Mouse (Mus musculus) brain, embryonic 14.5 days (tissue): ENCODE measurements at regions not wholly inside any gene's neighbourhood (a gene's known extent, or its start where the extent isn't known, plus 50 kb on each side); places are given as distances from the start of the nearest gene placed in this dataset.

ENCODE experiments used
- DNase-seq: peaks from one replicate; pipeline ENCODE4 v3.0.0-alpha.2; 2011; ENCODE audit warnings: low read depth
- CTCF ChIP-seq: fragments of 200-500 bp; IDR thresholded peaks from 2 replicates; pipeline ENCODE4 v1.5.1; 2012; ENCODE audit warnings: inconsistent platforms, mild to moderate bottlenecking, moderate library complexity, borderline replicate concordance; ENCODE audit not compliant: insufficient read depth, insufficient read length; ENCODE audit errors: extremely low read depth
- POLR2A ChIP-seq: fragments of 200-500 bp; IDR thresholded peaks from 2 replicates; pipeline ENCODE4 v1.6.1; 2012; ENCODE audit warnings: mild to moderate bottlenecking, inconsistent platforms, borderline replicate concordance; ENCODE audit not compliant: poor library complexity, insufficient read depth, insufficient read length, severe bottlenecking; ENCODE audit errors: extremely low read depth

- TF ChIP-seq POLR2A (no peak), CTCF (no peak)
Measured at GRCm38 (mm10) chr13:47909851-47910530, 351.0 kb upstream of the Id4 start.

DNA sequence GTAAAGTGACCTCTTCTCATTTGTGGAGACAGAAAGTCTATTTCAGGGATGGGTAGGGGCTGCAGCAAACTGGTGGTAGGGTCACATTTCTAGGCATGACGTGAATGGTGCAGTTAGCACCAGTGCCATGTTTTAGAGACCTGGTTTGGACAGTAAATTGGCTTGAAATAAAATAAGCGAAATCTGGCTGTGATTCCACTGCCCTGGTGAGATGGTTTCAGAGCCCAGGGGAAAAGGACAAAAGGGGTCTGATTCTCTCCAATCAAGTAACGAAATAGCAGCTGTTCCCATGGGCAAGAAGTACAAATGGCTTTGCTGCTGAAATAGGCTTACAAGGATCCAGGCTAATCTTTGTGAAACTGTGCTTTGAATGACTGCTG, 350.5 kb upstream of the Id4 start:
- DNase-seq = peak; percentile 75
- no peak for TF ChIP-seq CTCF
- TF ChIP-seq POLR2A = no peak

More at GRCm38 (mm10) chr13:47909851-47910530, 351.0 kb upstream of the Id4 start:
- peak; percentile 59 for DNase-seq

DNA sequence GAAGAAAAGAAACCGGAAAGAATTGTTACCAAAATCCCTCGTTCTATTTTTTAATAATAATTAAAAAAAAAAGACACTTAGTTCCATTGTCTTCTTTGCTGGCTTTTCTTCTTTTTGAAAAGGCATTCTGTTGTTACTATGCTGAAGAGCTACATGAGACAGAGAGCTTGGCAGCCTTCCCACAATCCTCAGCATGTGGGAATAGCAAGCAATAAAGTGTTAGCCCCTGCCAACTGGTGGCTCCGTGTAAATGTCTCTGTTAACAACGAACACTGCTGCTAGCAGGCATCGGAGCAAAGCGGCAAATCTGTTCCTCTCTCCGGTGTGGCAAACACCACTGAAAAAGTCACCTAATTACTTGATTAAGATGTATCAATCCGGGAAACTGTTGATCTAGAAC, 344.6 kb upstream of the Id4 start:
- DNase-seq = peak; percentile 96
- TF ChIP-seq CTCF (no peak), POLR2A (no peak)

DNA sequence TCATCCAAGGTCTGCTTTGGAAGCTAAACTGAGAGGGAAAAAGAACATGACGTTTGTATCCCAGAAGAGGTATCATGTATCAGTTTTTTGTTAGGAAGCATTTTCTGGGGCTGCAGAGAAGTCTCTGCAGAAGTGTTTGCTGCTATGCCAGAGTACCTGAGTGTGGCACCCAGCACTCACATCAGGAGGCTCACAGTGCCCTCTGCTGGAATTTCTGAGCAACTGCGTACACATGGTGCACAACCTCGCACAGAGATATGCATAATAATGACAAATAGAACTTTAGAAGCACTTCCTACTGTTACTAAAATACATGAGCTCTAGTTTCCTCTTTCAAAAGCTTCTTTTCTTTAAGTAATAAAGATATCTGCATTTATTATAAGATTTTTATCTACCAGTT, 343.7 kb upstream of the Id4 start:
- no peak for DNase-seq
- no peak for TF ChIP-seq POLR2A
- TF ChIP-seq CTCF = peak; percentile 36; the same call in 1 of the 2 replicates

DNA sequence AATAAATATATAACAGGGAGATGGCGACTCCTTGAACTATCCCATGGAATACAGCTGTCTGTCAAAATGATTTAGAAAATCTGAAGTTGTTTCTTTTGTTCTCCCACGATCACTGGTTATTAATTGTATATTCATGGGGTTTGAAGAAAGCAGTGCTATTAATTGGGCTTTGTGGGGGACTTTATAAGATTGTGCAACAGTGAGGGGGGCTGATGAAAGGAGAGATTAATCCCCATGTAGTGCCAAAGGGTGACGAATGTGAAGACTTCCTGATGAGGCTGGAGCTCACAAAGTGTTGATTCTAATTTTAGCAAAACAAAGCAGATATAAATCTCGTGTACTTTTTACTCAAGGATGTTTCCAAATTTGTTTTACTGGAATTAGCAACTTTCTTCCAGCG, 340.0 kb upstream of the Id4 start:
- peak; percentile 69 for DNase-seq
- TF ChIP-seq POLR2A = no peak
- no peak for TF ChIP-seq CTCF

DNA sequence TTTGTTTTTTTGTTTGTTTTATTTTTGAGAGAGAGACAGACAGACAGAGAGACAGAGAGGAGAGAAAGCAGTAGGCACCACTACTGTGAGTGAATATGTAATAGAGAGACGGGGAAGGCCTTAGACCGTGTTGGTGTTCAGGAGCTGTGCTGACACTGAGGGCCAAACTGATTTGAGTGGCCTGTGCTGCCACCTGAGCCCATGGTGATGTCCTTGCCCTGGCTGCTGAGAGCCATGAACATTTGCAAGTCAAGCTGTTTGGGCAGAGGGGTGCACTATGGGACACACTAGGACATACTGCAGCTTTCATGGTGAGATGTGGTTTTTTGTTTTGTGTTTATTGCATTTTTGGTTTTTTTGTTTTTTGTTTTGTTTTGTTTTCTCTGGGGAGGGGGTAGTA, 320.3 kb upstream of the Id4 start:
- no peak for TF ChIP-seq POLR2A
- no peak for DNase-seq

- TF ChIP-seq POLR2A (no peak), CTCF (no peak)
- DNase-seq = peak; percentile 90
Measured at GRCm38 (mm10) chr13:47942368-47942787, 318.6 kb upstream of the Id4 start.

- peak; percentile 77 for DNase-seq
- no peak for TF ChIP-seq CTCF
- TF ChIP-seq POLR2A = no peak
Measured at GRCm38 (mm10) chr13:47943645-47944044, 317.4 kb upstream of the Id4 start.

DNA sequence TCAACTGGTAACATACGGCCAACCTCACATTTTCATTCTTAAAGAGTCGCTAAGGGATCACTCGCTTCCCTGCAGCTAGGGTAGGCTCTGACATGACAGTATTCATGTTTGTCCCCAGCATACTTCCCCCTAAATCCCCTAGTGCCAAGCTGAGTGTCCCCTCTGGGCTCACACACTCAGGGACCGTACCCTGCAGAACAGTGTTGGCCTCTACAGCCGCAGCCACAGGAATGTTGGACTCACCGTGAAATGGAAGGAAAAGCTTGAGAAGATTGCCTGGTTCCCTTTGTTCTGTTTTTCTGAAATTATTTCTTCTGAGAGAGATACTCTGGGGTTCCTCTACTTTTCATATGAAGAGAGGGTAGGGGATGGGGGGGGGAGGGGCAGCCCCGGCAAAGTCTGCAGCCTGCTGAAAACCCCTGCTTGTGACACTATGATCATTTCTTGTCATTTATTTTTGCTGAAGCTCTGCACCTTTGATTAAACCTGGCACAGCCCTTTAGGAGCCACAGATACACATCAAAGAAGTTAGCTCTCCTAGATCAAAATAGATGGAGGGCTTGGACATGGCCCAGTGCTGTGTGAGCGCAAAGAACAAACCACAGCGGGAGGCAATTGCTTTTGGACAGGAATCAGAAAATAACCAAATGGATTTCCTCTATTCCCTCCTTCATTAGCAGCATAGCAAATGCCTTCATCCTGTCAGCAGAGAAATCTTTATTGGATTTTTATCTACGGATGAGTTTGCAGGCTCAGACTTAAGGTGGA, 312.7 kb upstream of the Id4 start:
- DNase-seq = peak; percentile 93
- TF ChIP-seq POLR2A = no peak
- no peak for TF ChIP-seq CTCF

DNA sequence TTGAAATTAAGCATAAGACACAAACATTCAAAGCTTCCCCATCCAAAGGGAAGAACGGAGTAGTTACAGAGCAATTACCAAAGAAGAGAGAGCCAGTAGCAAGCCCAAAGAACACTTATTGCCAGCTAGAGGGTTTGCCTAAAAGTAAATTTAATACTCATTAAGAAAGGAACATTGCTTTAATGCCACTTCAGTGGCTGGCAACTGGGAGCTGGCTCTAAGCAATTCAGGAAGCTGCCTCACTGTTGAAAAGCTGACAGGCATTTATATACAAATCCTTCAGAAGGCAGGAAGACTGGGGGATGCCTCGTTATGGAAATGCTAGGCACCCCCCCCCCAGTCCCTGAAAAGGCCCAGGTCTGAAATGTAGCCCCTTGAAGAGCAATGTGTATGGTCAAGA, 310.6 kb upstream of the Id4 start:
- DNase-seq = peak; percentile 83
- no peak for TF ChIP-seq POLR2A
- no peak for TF ChIP-seq CTCF

DNA sequence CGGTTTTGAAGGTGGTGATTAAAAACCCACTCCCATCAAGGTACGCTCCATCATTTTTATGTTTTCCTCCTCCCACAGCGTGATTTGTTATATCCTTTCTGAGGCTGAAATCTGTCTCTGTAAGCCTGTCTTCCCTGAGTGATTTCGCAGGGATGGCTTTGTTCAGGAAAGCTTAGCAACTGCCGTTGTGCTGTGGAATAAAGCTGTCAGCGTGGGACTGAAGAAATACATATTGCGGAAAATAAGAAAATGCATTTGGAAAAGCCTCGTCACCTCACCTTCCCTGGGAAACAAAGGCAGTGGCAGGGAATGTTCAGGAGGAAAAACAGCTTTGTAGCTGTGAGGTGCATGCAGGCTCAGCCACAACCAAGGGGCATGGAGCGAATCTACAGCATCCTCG, 310.0 kb upstream of the Id4 start:
- TF ChIP-seq CTCF (no peak), POLR2A (no peak)
- peak; percentile 71 for DNase-seq

DNA sequence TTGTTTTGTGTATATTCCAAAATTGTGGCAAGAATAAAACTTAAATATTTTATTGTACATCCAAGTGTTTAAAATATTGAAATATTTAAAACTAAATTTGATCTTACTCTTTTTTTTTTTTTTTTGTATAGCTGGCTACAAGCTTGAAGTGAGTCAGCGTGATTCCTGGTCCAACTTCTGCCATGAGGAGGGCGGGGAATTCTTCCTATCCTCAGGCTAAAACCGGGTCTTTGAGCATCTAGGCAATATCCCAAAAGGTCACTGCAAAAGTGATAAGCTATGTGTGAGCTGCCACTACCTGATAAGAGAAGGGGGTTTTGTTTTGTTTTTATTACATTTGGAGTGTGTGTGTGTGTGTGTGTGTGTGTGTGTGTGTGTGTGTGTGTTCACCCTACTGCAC, 308.1 kb upstream of the Id4 start:
- TF ChIP-seq POLR2A (no peak), CTCF (no peak)
- DNase-seq = no peak

- TF ChIP-seq POLR2A (no peak), CTCF (no peak)
- DNase-seq = peak; percentile 32
Measured at GRCm38 (mm10) chr13:47953776-47954175, 307.3 kb upstream of the Id4 start.
